Mouse (Mus musculus): ENCODE data around the gene Thsd7a.

Thsd7a gene

GRCm38 (mm10) chr6:12748787-12749530, at the start of gene Thsd7a:
Thsd7a (minus strand) TSS chr6:12749410.
- DNase-seq (ENCODE audit: low read depth, low spot score) = peak; percentile 54

GRCm38 (mm10) chr6:12787129-12787528, 37.9 kb upstream of the Thsd7a start:
- DNase-seq (ENCODE audit: low read depth, low spot score) = no peak

- no peak for DNase-seq (ENCODE audit: low read depth, low spot score)
Observed at GRCm38 (mm10) chr6:12786378-12786982, 37.3 kb upstream of the Thsd7a start.

DNA sequence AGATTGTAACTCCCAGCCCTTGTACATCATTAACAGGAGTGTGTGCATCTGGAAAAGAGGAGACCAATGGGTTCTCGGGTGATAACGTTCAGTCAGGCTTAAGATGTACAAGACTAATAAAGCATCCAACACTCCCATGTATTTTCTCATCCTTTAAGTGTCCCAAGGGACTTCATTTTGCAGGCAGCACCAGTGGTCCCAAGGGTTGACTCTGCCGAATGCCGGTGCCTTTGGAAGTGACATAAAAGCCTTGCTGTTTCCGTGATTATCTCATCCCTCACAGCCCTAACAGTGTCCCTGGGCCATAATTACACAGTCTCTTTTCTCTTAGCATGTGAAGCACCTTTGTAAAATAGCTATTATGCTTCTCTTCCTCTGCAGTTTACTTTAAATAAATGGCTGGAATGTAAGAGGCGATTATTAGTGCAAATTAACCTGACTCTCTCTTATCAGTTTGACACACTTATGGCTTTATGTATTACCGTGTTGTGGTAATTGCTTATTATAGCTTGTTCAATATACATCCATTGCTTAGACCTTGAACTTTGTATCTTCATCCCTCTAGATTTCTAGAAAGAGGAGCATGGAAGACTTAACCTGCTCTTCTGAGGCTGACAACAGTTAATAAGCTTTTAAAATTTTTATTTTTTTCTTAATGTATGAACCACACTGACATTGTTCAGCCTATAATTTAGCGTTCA, 35.9 kb upstream of the Thsd7a start:
- DNase-seq (ENCODE audit: low read depth, low spot score) = no peak

- DNase-seq (ENCODE audit: low read depth, low spot score) = no peak
Observed at GRCm38 (mm10) chr6:12772799-12773198, 23.6 kb upstream of the Thsd7a start.

DNA sequence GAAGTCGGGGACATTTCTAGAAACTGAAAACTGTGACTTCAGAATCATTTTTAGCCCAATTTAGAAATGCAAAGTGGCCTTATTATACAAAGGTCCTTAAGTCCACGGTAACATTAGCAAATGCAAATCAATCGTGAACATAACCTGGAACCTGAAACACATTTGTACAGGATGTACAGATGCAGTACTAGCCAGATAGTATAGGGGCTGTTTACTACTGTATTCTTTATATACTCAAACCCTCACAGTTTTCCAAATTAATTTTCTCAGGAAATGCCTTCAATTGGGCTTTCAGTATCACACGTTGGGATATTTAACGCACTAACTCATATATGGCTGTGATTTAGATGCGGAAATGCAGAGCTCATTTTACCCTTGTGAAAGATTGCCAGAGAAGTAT, 16.0 kb upstream of the Thsd7a start:
- DNase-seq (ENCODE audit: low read depth, low spot score) = no peak

DNA sequence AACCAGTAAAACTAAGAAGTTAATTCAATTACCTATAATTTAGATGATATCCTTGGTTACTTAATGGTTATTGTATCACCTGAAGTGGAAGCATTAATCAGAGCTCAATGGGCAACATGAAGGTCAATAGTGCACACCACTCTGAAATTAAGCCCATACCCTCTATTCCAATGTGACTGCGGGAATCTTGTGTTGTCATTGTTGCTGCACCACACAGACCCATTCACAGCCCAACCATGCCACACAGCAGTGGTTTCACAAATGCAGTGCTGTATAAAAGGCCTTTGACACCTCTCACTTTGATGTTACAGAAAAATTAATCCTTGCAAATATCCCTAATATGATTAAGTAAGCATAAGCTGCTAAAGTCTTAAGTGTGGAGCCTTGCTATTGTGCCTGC, 15.4 kb upstream of the Thsd7a start:
- DNase-seq (ENCODE audit: low read depth, low spot score) = no peak

DNA sequence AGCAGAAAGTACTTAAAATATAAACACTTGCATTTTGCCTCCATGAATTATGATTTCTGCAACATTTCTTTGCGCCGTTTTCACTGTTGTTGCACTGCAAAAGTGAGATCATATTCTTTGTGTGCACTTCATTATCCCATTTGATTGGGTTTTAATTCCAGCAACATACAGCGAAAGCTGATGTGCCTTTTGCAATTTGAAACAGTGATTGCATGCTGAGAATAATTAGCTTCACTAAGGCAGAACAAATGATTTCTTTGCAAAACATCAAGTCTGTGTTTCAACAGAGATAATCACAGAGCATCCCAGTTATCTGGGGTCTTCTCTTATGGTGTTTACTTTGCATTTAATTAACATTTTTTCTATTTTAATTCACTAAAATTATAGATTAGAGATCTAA, 14.6 kb upstream of the Thsd7a start:
- DNase-seq (ENCODE audit: low read depth, low spot score) = no peak

DNA sequence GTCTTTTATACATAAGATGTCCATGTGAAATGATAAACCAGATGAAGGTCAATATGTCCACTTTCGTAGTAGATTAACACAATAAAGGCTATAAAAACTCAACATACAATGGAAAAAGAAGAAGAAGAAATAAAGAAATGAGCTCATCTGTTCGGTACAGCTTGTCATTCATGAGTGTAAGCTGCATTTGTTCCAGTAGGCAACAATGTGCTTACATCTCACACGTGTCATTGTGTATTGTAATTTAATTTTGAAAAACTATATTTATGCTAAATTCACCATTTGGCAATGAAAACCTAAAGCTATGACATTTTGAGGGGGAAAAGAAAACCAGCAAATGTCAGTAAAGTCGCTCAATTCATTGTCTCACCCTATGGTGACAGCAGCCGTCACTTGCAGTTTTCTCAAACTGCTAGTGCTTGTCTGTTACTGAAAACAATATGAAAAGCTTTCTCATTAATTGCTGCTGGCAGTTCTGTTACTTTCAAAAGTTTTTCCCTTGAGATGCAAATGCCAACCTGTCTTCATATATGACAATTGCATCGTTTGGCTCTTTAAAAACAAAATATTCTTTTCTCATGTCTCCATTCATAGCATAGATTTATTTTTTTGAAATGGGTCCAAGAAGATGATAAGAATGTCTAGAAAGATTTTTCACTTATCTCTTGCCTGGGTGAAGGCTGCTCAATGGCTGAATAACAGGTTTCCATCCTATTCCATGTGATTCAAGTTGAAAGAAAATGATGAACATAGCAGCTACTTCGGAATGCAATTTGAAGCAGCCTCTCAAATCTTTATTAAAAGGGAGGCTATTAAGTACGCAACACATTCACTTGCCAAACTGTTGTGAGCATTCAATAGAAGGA, 10.4 kb upstream of the Thsd7a start:
- no peak for DNase-seq (ENCODE audit: low read depth, low spot score)

- no peak for DNase-seq (ENCODE audit: low read depth, low spot score)
Observed at GRCm38 (mm10) chr6:12752297-12752696, 3.1 kb upstream of the Thsd7a start.

- peak; percentile 5 for DNase-seq (ENCODE audit: low read depth, low spot score)
Observed at GRCm38 (mm10) chr6:12750441-12750840, 1.2 kb upstream of the Thsd7a start.

DNA sequence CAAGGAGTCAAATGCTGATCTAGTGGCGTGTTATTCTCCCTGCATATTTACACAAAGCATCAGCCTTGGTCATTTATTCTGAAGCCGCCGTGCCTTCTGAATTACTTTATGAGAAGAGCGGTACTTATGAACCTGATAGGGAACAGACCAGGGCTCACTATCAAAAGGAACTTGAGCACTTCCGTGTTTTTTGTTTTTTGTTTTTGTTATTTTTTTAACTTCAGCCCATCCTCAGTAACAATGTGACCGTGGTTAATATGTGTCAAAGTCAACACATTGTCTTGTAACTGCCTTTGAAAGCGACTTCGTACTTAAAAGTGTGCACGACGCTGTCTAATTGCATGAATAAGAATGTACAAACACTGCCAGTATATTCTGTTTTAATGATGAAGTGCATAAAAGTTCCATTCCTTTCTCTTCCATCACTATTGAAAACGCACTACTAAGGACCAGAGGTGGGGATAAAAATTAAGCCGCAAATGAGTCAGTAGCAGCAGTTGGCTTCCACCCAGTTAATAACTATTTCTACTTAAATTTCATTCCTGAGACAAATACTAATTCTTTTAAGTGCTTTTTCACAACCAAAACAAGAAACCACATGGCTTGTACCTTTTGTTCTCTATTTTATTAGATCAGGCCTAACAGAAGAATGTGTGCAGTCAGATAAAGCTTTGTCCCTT, 461 bp upstream of the Thsd7a start:
- DNase-seq (ENCODE audit: low read depth, low spot score) = no peak

- peak; percentile 51 for DNase-seq (ENCODE audit: low read depth, low spot score)
Observed at GRCm38 (mm10) chr6:12748454-12748786, 790 bp downstream of the Thsd7a start.

GRCm38 (mm10) chr6:12747856-12748450, 1.3 kb downstream of the Thsd7a start:
- peak; percentile 14 for DNase-seq (ENCODE audit: low read depth, low spot score)

DNA sequence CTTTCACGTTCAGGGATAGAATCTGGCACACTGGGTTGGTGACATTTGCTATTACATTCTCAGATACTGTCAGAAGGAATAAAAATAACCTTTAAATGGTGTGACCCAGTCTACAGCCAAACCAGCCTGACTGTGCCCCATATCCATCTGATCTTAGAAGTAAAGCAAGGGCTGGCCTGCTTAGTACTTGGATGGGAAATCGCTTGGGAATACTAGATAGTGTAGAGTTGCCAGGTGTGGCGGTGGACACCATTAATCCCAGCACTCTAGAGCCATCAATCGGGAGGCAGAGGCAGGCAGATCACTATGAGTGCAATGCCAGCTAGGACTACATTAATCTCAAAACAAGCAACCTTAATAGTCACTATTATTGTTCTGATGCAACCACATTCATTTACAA, 6.4 kb downstream of the Thsd7a start:
- no peak for DNase-seq (ENCODE audit: low read depth, low spot score)

- DNase-seq (ENCODE audit: low read depth, low spot score) = no peak
Observed at GRCm38 (mm10) chr6:12733924-12734323, 15.3 kb downstream of the Thsd7a start.

DNA sequence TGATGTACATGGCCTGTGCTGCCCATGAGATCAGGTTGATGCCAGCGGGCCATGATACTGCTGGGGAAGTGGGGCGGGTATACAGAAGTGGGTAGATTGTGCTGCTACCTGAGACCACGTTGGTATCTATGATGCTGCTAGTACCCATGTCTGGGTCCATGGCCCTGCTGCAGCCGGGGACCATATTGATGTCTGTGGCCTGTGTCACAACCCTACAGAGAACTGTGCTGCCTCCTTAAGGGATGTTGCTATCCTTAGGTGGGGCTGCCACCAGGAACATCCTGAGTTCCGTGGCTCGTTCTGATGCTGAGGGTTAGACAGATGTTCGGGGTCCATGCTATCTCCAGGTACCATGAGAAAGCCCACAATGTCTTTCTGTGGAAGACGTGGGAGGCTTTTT, 33.1 kb downstream of the Thsd7a start:
- no peak for DNase-seq (ENCODE audit: low read depth, low spot score)

DNA sequence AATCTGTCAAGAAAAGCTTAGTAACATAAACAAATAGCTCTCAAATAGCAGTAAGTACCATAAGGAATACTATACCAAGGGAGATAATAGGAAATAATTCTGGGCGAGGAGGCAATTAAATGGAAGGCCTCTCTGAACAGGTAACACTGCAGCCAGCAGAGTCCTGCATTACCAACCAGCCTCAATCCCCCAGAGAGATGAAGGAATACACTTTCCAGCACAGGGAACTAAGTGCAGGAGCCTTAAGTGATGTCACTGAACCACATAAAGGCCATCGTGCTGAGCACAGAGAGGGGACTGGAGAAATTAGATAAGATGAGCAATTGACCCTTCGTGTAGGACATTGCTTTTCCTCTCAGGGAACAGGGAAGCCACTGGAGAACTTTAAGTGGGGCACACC, 36.6 kb downstream of the Thsd7a start:
- DNase-seq (ENCODE audit: low read depth, low spot score) = no peak

DNA sequence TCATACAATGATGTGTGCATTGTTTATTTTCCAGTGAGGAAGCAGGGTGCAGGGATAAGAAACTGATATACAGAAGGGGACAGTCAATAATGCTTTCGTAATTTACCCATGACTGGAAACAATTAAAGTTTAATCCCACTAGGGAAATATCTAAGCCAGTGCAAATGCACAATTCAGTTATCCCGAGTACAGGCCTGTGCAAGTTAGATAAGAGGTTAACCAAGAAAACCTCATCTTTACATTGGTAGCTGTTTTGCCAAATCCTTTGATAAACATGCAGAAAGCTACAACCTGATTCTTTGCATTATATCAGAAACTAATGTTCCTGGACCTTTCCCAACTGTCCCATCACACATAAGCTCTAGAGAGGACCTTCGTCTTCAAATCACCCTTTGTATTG, 46.3 kb downstream of the Thsd7a start:
- DNase-seq (ENCODE audit: low read depth, low spot score) = no peak

DNA sequence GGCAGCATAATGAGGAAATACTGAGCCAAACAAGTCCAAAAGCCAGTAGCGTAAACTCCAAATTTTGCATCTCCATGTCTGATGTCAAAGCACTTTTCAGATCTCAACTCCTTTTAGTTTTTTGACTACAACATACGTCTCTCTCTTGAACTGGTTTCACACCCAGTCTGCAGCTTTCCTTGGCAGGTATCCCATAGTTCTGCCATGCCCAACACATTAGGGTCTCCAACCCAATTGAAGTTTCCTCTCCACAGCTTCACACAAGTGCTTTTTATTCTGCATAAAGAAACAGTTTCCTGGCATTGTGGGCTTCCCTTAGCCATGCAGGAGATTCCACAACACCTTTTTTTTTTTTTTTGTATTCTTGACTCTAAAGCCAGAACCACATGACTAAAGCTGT, 50.1 kb downstream of the Thsd7a start:
- DNase-seq (ENCODE audit: low read depth, low spot score) = no peak

DNA sequence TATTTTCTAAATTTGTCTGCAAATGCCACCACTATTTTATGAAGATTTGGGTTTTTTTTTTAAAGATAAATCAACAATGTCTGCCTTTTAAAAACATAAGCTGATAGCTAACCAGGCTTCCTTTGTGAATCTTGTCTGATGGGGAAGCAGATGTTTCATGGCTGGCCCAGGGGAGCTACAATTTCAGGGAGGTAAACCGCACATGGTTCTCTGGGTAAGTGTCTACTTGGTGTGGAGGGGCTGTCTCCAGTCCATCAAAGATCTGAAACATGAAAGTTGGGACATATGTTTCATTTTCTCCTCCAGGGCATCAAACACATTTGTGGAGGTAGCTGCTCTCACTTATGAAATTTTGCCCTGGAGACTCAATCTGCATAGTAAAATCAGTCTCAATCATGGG, 55.5 kb downstream of the Thsd7a start:
- DNase-seq (ENCODE audit: low read depth, low spot score) = no peak
